Mouse (Mus musculus): Measurements from ENCODE around the gene Tsr1.

Tsr1 gene

GRCm38 (mm10) chr11:74896901-74897677 is 782 bp upstream of the Tsr1 start, which contains the start of gene Sgsm2:
Gene Sgsm2 (minus strand): TSS chr11:74897060.
- in situ Hi-C loops (cut with MboI, MseI) = no loop called here

DNA sequence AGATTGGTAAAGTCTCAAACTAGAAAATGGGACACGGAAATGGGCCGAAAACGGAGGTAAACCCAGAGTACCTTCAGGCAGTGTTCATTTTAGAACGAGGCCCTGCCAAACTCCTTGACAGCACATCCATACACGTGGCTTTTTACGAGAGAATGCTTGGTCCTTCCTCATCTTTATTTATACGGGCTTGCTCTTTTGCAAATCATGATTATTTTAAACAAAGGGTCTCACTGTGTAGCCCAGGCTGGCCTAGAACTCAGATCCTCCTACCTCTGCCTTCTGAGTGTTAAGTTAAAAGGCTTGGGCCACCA is 601 bp downstream of the Tsr1 start:
- in situ Hi-C loops (cut with MboI, MseI) = no loop called here

DNA sequence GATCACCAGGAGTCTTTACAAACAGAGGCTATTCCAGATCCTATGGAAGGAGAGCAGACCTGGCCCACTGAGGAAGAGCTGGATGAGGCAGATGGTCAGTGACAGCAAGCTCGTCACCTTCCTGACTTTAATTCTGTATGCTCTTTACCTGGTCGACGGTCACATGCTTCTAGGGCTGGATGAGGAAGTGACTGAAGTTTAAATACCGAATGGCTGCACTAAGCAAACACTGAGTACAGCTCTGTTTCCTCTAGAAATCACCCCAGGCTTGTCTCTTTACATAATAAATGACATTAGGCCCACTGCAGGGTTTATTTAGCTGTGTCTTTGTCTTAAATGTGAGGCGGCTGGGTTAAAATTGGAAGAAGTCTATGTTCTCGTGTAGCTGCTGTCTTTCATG is 3.7 kb downstream of the Tsr1 start:
- in situ Hi-C loops (cut with MboI, MseI) = no loop called here

DNA sequence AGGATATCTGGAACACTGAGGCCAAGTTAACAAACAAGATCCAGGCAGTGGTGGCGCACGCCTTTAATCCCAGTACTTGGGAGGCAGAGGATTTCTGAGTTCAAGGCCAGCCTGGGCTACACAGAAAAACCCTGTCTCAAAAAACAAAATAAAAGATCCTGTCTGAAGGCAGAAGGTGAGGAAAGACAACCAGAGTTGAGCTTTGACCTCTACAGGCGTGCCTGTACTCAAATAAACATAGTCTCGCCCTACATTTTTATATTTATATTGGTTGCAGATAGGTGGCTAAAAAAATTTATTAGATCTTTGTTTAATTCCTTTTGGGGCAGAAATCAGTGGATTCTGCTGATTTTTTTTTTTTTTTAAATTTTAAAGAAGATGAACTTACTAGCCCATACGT is 4.5 kb downstream of the Tsr1 start:
- in situ Hi-C loops (cut with MboI, MseI) = no loop called here

GRCm38 (mm10) chr11:74907850-74908249 is 10.0 kb downstream of the Tsr1 start:
- in situ Hi-C loops (cut with MboI, MseI) = no loop called here

DNA sequence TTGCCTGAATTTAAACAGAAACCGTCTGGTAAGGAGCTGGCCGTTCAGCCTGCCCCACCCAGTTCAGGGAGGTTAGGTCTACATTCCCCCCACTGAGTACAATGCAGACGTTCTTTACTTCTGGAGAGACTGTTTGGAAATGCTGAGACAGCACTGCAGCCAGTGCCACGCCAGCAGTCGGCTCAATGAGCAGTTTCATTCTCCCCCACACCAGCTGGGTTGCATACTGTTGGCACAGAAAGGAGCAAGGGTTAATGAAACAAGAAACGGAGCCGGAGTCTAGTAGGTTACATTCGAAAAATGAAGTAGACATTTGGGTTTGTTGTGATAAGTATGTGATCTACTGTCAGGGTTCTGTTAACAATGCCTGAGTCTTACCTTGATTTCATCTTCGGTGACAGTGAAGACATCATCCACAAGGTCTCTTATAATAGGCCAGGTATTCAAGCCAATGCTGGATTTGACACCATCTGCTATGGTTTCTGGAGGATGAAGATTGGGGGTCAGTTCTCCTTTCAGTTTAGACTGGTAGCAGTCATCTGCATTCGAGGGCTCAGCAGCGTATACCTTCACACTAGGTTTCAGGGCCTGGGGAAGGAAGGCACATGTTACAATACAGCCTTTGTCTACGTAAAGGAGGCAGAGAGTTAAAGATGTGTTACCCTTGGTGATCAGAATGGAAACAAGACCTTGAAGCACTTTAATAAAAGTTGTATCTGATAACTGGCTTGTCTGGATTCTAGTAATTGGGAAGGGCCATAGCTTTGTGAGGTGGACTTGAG is 10.9 kb downstream of the Tsr1 start:
- in situ Hi-C loops (cut with MboI, MseI) = no loop called here

DNA sequence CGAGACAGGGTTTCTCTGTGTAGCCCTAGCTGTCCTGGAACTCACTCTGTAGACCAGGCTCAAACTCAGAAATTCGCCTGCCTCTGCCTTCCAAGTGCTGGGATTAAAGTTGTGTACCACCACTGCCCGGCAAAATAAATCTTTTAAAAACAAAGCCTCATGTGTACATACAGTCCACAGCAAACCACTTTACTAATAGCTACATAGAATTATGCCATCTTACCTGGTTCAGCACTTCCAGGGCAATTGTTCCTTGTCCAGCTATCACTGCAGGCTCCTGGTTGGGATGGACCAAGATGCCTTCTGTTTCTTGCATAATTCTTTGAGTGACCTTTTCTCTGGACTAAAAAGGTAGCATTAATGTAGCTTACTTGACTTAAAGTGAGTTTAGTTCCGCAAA is 12.1 kb downstream of the Tsr1 start:
- in situ Hi-C loops (cut with MboI, MseI) = loop anchor here (5.0 kb wide), 1 partner anchor 48 kb away; no protein-coding TSS in a partner anchor

DNA sequence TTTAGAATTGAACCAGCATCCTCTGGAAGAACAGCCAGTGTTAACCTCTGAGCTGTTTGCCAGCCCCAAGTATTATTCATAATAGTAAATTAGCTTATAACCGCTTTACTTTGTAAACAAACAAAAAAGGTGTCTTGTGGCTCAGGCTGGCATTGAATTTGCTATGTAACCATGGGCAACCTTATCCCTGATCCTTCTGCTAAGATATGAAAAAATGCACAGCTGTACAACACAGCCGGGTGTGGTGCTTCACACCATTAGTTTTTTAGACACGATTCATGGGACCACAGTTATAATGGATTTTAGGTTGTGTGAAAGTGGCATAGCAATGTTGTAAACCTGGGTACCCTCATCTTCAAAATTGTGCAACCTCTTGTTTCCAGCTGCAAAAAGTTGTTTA is 14.6 kb downstream of the Tsr1 start:
- in situ Hi-C loops (cut with MboI, MseI) = loop anchor here (5.0 kb wide), 1 partner anchor 50 kb away; no protein-coding TSS in a partner anchor

- in situ Hi-C loops (cut with MboI, MseI) = no loop called here
These were observed 21.4 kb downstream of the Tsr1 start for GRCm38 (mm10) chr11:74919249-74919648.

- in situ Hi-C loops (cut with MboI, MseI) = no loop called here
These were observed 26.3 kb downstream of the Tsr1 start for GRCm38 (mm10) chr11:74924149-74924548.

- in situ Hi-C loops (cut with MboI, MseI) = no loop called here
These were observed 27.9 kb downstream of the Tsr1 start, which contains the start of the genes Smg6 and Srr for GRCm38 (mm10) chr11:74925577-74926387. Gene Smg6 (plus strand): TSS chr11:74925823. Gene Srr (minus strand): TSS chr11:74925948.

DNA sequence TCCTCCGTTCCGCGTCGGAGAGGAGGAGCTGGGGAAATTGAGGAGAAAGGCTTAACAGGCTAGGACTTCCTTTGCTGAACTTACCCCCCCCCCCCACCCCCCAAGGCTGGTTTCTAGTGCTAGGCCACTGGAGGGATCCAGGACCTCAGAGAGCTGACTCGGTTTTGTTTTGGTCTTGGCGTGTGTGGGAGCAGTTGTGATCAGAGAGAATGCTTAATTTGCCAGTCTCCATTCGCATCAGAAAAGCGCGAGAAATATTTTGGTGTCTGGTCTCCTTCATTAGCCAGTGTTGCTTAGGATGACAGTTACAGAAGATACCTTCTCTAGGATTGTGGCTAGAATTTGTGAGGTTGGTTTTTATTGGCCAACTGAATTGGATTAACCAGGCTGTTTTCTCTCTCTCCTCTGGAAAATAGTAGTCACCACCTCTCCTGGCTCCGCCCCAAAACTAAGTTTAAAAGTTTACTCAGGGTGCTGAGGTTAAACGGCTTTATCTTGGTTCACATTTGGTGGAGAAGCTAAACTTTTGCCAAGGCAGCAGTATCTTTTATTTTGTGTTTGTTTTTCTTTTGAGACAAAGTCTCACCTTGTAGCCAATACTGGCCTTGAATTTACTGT is 28.6 kb downstream of the Tsr1 start:
- in situ Hi-C loops (cut with MboI, MseI) = no loop called here

- in situ Hi-C loops (cut with MboI, MseI) = no loop called here
These were observed 29.4 kb downstream of the Tsr1 start for GRCm38 (mm10) chr11:74927236-74927725.

DNA sequence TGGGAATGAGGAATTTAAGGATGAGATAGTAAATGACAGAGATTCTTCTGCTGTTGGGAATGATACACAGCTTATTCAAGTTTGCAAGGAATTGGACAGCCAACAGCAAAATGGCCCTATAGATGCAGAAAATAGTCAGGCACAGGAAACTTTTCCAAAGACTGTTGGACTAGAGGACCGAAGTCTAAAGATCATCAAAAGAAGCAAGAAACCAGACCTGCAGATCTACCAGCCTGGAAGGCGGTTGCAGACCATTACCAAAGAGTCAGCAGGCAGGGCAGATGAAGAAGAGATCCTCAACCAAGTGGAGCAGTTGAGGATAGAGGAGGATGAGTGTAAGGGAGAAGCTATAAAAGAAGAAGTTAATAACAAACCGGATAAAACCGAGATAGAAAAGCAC is 31.2 kb downstream of the Tsr1 start:
- in situ Hi-C loops (cut with MboI, MseI) = no loop called here

DNA sequence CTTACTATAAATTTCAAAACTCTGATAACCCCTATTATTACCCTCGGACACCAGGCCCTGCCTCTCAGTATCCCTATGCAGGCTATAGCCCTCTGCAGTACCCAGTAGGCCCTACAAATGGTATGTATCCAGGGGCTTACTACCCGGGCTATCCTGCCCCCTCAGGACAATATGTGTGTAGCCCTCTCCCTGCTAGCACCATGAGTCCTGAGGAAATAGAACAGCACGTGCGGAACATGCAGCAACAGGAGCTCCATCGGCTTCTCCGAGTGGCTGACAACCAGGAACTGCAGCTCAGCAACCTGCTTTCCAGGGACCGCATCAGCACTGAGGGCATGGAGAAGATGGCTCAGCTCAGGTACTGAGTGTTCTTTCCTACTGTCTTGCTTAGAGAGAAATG is 32.5 kb downstream of the Tsr1 start:
- in situ Hi-C loops (cut with MboI, MseI) = no loop called here

GRCm38 (mm10) chr11:74946348-74946747 is 48.5 kb downstream of the Tsr1 start:
- in situ Hi-C loops (cut with MboI, MseI) = no loop called here

DNA sequence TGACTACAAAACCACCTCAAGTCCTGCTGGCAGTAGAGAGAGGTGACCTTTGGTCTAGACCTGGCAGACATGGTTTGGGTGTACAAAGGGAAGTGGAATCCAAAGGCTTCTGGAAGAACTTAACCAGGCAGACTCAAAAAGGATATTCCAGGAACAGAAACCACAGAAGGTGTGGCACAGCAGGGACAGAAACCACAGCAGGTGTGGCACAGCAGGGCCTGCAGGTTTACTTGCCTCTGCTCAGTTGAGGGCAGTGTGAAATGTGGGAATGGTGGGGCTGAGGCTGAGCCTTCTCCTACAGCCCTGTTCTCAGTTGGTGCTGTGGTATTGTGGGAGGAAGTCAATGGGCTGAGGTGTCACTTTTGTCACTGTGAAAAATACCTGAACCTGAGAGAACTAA is 57.0 kb downstream of the Tsr1 start:
- in situ Hi-C loops (cut with MboI, MseI) = loop anchor here (5.0 kb wide), 2 partner anchors 32 to 207 kb away; no protein-coding TSS in a partner anchor

DNA sequence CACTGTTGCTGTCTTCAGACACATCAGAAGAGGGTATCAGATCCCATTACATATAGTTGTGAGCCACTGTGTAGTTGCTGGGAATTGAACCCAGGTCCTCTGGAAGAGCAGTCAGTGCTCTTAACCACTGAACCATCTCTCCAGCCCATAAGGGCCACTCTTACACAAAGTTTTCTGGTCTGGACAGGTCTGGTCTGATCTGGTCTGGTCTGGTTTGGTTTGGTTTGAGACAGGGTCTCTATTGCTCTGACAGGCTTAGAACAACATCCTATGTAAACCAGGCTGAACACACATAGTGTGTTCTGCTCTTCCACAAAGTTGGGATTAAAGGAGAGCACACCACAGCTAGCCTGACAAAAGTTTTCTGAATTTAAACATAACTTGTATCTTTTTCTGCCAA is 58.1 kb downstream of the Tsr1 start:
- in situ Hi-C loops (cut with MboI, MseI) = no loop called here

- in situ Hi-C loops (cut with MboI, MseI) = no loop called here
These were observed 59.7 kb downstream of the Tsr1 start for GRCm38 (mm10) chr11:74957600-74957999.
